Mouse (Mus musculus) neural tube, embryonic 12.5 days (tissue): ENCODE measurements around the gene Comp. TPM values are rescaled to one million over a fixed set of nuclear protein-coding genes. Genes with fewer than 3 reads are reported as not detected.

Experiments used
- ATAC-seq: fragments of 200-750 bp; cut with Nextera tagmentation; 2 replicates; pipeline ENCODE4 v1.8.0; 2017; ENCODE audit warnings: low read depth, mild to moderate bottlenecking, moderate TSS enrichment, moderate library complexity; ENCODE audit not compliant: low FRiP score
- H3K27ac ChIP-seq: fragments of 300-500 bp; sonication (generic); 2 replicates; pipeline ENCODE4 v1.5.1; 2016
- H3K27me3 ChIP-seq: fragments of 300-500 bp; sonication (generic); replicated peaks from 2 replicates; pipeline ENCODE4 v1.6.1; 2016; ENCODE audit warnings: mild to moderate bottlenecking
- H3K36me3 ChIP-seq: fragments of 300-500 bp; sonication (generic); 2 replicates; pipeline ENCODE4 v1.6.1; 2016; ENCODE audit warnings: mild to moderate bottlenecking
- H3K4me1 ChIP-seq: fragments of 300-500 bp; sonication (generic); 2 replicates; pipeline ENCODE4 v1.6.1; 2016
- H3K4me2 ChIP-seq: fragments of 300-500 bp; sonication (generic); replicated peaks from 2 replicates; pipeline ENCODE4 v1.6.1; 2016; ENCODE audit warnings: mild to moderate bottlenecking
- H3K4me3 ChIP-seq: fragments of 300-500 bp; sonication (generic); 2 replicates; pipeline ENCODE4 v1.5.1; 2016
- H3K9ac ChIP-seq: fragments of 300-500 bp; sonication (generic); 2 replicates; pipeline ENCODE4 v1.6.1; 2016; ENCODE audit warnings: mild to moderate bottlenecking
- H3K9me3 ChIP-seq: fragments of 300-500 bp; sonication (generic); 2 replicates; pipeline ENCODE4 v1.6.1; 2016; ENCODE audit warnings: mild to moderate bottlenecking
- WGBS: fragments of 180-500 bp; shearing (Covaris S2); methylation state at CpG from one replicate; pipeline ENCODE4 v1.1.7; 2016; 5-methylcytosine and 5-hydroxymethylcytosine counted together
- polyA plus RNA-seq: library from polyadenylated mRNA; unstranded; fragments of >200 nt; fragmentation: Nextera tagmentation; extraction: Ambion mirVana; gene quantifications from 2 replicates; pipeline ENCODE4 v1.2.1, GENCODE M21; 2016

Comp gene
- polyA plus RNA-seq, 1 experiment from 2014 or later: 0.68 TPM

GRCm38 (mm10) chr8:70422722-70423121 lies 49.4 kb downstream of the Comp start:
- Histone ChIP-seq H3K4me1 (0 out of 2 replicates have a peak, but pooled peaks cover 9% of the 10 kb centered on the region), H3K36me3 (no peaks in the 10 kb centered on the region), H3K9me3 (no peaks in the 10 kb centered on the region), H3K4me3 (no peak overlapping the region), H3K27ac (no peak overlapping the region), H3K27me3 (no peaks in the 10 kb centered on the region), H3K9ac (no peak overlapping the region), H3K4me2 (no peak overlapping the region)
- WGBS: 89% methylated on average over 2 of the region's 2 CpGs
- ATAC-seq: no peak

GRCm38 (mm10) chr8:70426300-70426907 lies 53.0 kb downstream of the Comp start:
- no peak for ATAC-seq
- Histone ChIP-seq H3K4me2 (no peak overlapping the region), H3K27ac (no peak overlapping the region), H3K9me3 (no peaks in the 10 kb centered on the region), H3K9ac (no peak overlapping the region), H3K4me3 (no peak overlapping the region), H3K27me3 (no peaks in the 10 kb centered on the region), H3K36me3 (no peaks in the 10 kb centered on the region), H3K4me1 (no peaks in the 10 kb centered on the region)
- 91% methylated on average over 2 of the region's 2 CpGs for WGBS

- Histone ChIP-seq H3K27me3 (no peaks in the 10 kb centered on the region), H3K9ac (no peak overlapping the region), H3K36me3 (no peaks in the 10 kb centered on the region), H3K4me2 (no peak overlapping the region), H3K4me1 (no peaks in the 10 kb centered on the region), H3K9me3 (no peaks in the 10 kb centered on the region), H3K4me3 (no peak overlapping the region), H3K27ac (no peak overlapping the region)
- ATAC-seq: no peak
- WGBS: 97% methylated on average over 4 of the region's 4 CpGs
Measured at GRCm38 (mm10) chr8:70431213-70431612, 57.9 kb downstream of the Comp start.

Other genes with a start within 250 kb of the Comp start
- gene Nr2c2ap, start 242.2 kb upstream of the Comp start, polyA plus RNA-seq: 29.2 and 32.0 TPM in 2 replicates
- 16.5 and 17.2 TPM in 2 replicates for gene Rfxank, start 234.4 kb upstream of the Comp start, polyA plus RNA-seq
- gene Borcs8, start 234.1 kb upstream of the Comp start, polyA plus RNA-seq: 44.9 and 49.1 TPM in 2 replicates
- gene Mef2b, start 233.8 kb upstream of the Comp start, polyA plus RNA-seq: 0.29 and 0.38 TPM in 2 replicates
- 55.7 and 58.6 TPM in 2 replicates for gene Tmem161a, start 201.2 kb upstream of the Comp start, polyA plus RNA-seq
- 4.1 and 4.9 TPM in 2 replicates for gene Slc25a42, start 161.3 kb upstream of the Comp start, polyA plus RNA-seq
- gene Sugp2, start 139.3 kb upstream of the Comp start, polyA plus RNA-seq: 68.0 and 68.2 TPM in 2 replicates
- gene Armc6, start 139.1 kb upstream of the Comp start, polyA plus RNA-seq: 56.1 and 59.9 TPM in 2 replicates
- 94.3 and 99.6 TPM in 2 replicates for gene Homer3, start 90.7 kb upstream of the Comp start, polyA plus RNA-seq
- gene Ddx49, start 71.1 kb upstream of the Comp start, polyA plus RNA-seq: 50.4 and 50.8 TPM in 2 replicates
- 266 and 267 TPM in 2 replicates for gene Cope, start 71.0 kb upstream of the Comp start, polyA plus RNA-seq
- 13.7 and 16.4 TPM in 2 replicates for gene Cers1, start 57.8 kb upstream of the Comp start, polyA plus RNA-seq
- 2.3 and 3.9 TPM in 2 replicates for gene Gdf1, start 43.7 kb upstream of the Comp start, polyA plus RNA-seq
- gene Upf1, start 20.3 kb upstream of the Comp start, polyA plus RNA-seq: 29.4 and 31.3 TPM in 2 replicates
- 22.3 and 24.6 TPM in 2 replicates for gene Crtc1, start 66.0 kb downstream of the Comp start, polyA plus RNA-seq
- 20.4 and 22.5 TPM in 2 replicates for gene Klhl26, start 103.4 kb downstream of the Comp start, polyA plus RNA-seq
- 37.9 and 38.3 TPM in 2 replicates for gene Tmem59l, start 113.8 kb downstream of the Comp start, polyA plus RNA-seq
- 1.9 and 4.5 TPM in 2 replicates for gene Crlf1, start 119.6 kb downstream of the Comp start, polyA plus RNA-seq
- gene Rex1bd, start 133.2 kb downstream of the Comp start, polyA plus RNA-seq: 123 and 135 TPM in 2 replicates
- 766 and 781 TPM in 2 replicates for gene Uba52, start 137.2 kb downstream of the Comp start, polyA plus RNA-seq
- 349 and 353 TPM in 2 replicates for gene Fkbp8, start 154.2 kb downstream of the Comp start, polyA plus RNA-seq
- 45.5 and 50.3 TPM in 2 replicates for gene Kxd1, start 154.4 kb downstream of the Comp start, polyA plus RNA-seq
- 17.8 and 19.5 TPM in 2 replicates for gene Ell, start 165.9 kb downstream of the Comp start, polyA plus RNA-seq
- gene Isyna1, start 220.8 kb downstream of the Comp start, polyA plus RNA-seq: 116 TPM in 2 replicates
- 139 and 144 TPM in 2 replicates for gene Ssbp4, start 235.3 kb downstream of the Comp start, polyA plus RNA-seq
- gene Lrrc25, start 242.6 kb downstream of the Comp start, polyA plus RNA-seq: 0.68 and 1.3 TPM in 2 replicates